Mouse (Mus musculus) embryonic fibroblast, embryonic 13.5 days (primary cell): Measurements from ENCODE around the gene Tlx3. TPM values are rescaled to one million over a fixed set of nuclear protein-coding genes. Genes with fewer than 3 reads are reported as not detected.

Experiments
- H3K27ac ChIP-seq: 2 replicates; pipeline ENCODE4 v1.5.1; 2012; ENCODE audit warnings: low read length, control low read depth, inconsistent platforms; ENCODE audit not compliant: insufficient read depth
- H3K4me1 ChIP-seq: 2 replicates; pipeline ENCODE4 v1.6.1; 2011; ENCODE audit warnings: low read length; ENCODE audit not compliant: control insufficient read depth, insufficient read depth
- H3K4me3 ChIP-seq: 2 replicates; pipeline ENCODE4 v1.5.1; 2011; ENCODE audit warnings: mild to moderate bottlenecking, control low read depth, low read length; ENCODE audit not compliant: insufficient read depth
- CTCF ChIP-seq: IDR thresholded peaks from 2 replicates; pipeline ENCODE4 v1.5.1; 2011; ENCODE audit warnings: mild to moderate bottlenecking, control low read depth, low read length, moderate library complexity, borderline replicate concordance; ENCODE audit not compliant: insufficient read depth
- POLR2A ChIP-seq: IDR thresholded peaks from 2 replicates; pipeline ENCODE4 v1.6.1; 2011; ENCODE audit warnings: low read depth, mild to moderate bottlenecking, control low read depth, low read length, moderate library complexity
- polyA plus RNA-seq: library from polyadenylated mRNA; stranded (reverse); fragments of >200 nt; gene quantifications from 2 replicates; pipeline ENCODE4 v1.2.4, GENCODE M21; 2011; ENCODE audit warnings: low read depth; ENCODE audit not compliant: missing spikeins, insufficient read length

The Tlx3 gene
- polyA plus RNA-seq, 1 experiment: not detected

DNA sequence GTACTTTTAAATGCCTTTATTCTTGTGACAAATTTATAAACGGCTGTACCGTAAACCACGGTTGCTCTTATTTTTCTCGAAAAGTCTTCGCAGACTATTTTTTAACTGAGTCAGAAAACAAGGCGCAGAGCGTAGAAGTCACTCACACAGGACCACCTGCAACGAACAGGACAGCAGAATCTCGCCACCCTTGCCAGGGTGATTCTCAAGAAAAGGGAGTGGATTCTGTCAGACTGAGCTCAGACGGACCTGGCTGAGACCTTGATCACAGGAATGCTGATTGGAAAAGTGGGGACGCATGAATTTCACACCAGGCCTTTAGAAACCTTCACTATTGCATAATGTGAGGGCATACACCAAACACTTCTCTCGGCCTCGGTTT, 6.3 kb downstream of the Tlx3 start:
- Histone ChIP-seq H3K4me3 (no peak overlapping the region), H3K27ac (no peak overlapping the region), H3K4me1 (no peaks in the 10 kb centered on the region)
- TF ChIP-seq CTCF (no peak), POLR2A (no peak)

DNA sequence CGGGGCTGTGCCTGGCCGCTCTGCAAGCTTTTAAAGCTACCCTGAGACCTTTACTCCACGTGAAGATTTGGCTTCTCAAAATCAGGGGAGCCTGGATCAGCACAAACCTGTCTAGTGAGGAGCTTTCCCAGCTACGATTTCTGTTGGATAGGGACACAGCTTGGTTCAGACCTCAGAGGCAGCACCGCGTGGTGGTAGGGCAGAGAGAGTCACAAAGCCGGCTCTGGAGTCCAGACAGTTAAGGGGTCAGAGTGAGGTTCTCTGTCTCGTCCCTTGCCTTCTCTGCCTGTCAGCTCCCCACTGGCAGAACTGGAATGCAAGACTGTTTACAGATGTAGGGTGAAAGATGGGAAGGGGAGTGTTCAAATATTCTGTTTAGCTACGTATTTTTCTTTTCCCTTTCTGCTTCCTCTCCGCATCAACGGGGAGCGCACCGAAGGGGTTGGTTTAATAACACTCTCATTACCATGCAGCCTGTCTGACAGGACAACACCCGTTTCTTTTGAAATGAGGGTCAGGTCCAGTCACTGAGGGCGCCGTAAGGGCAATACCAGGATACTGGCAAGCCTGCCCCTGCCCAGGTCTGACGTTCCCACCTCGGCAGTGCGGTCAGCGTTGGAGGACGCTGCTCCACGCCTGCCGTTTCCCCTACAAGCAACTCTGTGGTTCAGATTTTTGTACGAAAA, 6.8 kb downstream of the Tlx3 start:
- no peak overlapping the region for H3K4me3 ChIP-seq
- TF ChIP-seq POLR2A (no peak), CTCF (no peak)
- no peak overlapping the region for H3K27ac ChIP-seq
- no peaks in the 10 kb centered on the region for H3K4me1 ChIP-seq

DNA sequence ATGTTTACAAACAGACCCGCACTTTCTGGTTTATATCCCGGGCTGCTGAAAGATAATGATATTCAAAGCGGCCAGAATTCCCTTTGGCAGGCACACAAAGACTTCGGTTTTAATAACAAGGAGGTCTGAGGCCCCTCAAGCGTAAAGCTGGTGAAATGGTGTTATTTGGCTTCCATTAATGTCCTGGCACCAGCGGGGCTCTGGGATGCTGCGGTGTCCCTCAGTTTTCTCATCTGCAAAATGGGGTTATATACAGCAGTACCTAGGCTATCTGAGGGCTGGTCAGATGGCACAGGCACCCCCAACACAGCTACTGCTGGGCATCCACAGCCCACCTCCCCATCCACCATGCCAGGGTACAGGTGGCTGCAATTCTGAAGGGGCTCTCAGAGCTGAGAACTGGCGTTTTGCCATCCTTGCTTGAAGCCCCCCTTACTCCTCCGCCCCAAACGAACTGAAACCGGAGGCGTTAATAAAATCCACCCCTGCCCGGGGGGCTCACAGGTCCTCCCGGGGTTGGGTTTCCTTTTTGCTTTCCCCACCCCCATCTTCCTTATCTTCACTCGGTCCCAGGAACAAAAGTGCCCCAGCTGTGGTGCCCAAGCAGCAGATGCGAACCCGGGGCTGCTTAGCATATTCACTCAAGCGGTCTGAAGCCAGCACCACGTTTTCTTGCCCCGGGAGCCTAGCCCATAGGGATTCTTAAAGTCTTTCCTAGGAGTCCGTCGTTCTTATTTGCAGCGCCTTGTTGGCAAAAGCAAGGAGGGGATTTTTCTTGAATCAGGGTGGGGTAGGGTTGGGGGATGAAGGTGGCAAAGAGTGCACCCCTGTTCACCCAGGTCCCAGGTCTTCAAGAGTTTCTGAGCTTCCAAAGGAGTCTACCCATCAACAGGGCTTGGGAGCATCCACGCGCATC, 7.6 kb downstream of the Tlx3 start:
- Histone ChIP-seq H3K4me3 (no peak overlapping the region), H3K27ac (no peak overlapping the region), H3K4me1 (no peaks in the 10 kb centered on the region)
- TF ChIP-seq CTCF: no peak
- TF ChIP-seq POLR2A: no peak

DNA sequence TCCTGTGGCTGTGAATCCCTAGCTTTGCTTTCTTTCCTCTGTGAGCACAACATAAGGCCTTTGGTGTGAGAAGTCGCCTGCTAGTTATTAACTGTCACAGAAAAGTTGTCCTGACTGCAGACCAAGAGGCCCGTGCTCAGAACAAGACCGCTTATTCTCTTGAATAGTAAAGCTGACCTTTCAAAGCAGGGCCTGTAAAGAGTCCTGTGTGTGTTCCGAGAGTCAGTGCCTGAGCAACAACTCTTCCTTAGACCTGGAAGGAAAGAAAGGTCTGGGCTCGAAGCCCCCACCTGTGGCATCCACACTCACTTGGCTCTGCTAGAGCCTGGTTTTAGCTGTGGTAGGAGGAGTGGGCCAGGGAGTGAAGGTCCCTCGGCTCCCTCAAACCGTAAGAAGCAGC, 8.3 kb downstream of the Tlx3 start:
- H3K4me1 ChIP-seq: no peaks in the 10 kb centered on the region

DNA sequence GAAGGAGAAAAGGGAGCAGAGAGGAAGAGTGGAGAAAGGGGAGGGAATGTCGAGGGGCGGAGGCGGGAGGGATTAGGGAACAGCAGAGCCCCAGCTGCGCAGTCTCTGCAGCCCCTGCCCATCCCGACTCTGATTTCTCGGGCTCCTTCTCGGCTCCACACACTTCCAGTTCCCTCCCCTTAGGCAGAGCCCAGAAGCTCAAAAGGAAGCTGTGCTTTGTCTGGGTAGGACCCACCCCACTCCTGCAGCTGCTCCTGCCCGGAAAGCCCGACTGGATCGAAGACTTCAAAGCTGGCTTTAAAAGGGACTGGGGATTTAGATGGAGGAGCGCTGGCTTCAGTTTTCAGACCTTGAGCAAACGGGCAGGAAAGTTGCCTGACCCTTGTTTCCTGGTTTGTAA, 9.7 kb downstream of the Tlx3 start:
- no peak overlapping the region for H3K4me3 ChIP-seq
- H3K4me1 ChIP-seq: no peaks in the 10 kb centered on the region
- H3K27ac ChIP-seq: no peak overlapping the region
- TF ChIP-seq CTCF: no peak
- TF ChIP-seq POLR2A: no peak

More for the DNA sequence above, 8.3 kb downstream of the Tlx3 start:
- H3K4me3 ChIP-seq: no peak overlapping the region
- H3K27ac ChIP-seq: no peak overlapping the region
- TF ChIP-seq POLR2A (no peak), CTCF (no peak)

GRCm38 (mm10) chr11:33181804-33182203, 21.6 kb downstream of the Tlx3 start:
- Histone ChIP-seq H3K4me1 (no peaks in the 10 kb centered on the region), H3K27ac (no peak overlapping the region), H3K4me3 (no peak overlapping the region)
- TF ChIP-seq CTCF (no peak), POLR2A (no peak)

DNA sequence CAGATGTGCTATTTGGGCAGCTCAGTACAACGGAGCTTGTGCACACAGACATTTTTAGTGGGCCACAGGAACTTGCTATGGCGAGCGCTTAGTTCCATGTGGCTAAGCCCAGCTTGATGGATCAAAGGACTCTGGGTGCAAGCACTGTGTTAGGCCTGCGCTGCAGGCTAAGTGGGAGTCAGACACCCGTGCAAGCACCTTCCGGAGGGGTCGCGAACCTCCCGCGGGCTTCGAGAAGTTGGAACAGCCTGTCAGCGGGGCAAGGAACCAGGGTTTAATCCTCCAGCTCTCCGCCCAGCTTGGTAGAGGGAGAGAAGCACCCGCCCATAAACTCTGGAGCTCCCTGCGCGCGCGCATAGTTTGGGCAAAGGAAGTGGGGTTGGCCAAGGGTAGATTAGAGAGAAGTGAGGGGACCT, 22.7 kb downstream of the Tlx3 start:
- Histone ChIP-seq H3K27ac (no peak overlapping the region), H3K4me3 (no peak overlapping the region), H3K4me1 (no peaks in the 10 kb centered on the region)
- TF ChIP-seq POLR2A: no peak
- TF ChIP-seq CTCF: no peak

GRCm38 (mm10) chr11:33179802-33180201, 23.6 kb downstream of the Tlx3 start:
- no peak overlapping the region for H3K27ac ChIP-seq
- no peak overlapping the region for H3K4me3 ChIP-seq
- TF ChIP-seq POLR2A (no peak), CTCF (no peak)
- H3K4me1 ChIP-seq: no peaks in the 10 kb centered on the region

DNA sequence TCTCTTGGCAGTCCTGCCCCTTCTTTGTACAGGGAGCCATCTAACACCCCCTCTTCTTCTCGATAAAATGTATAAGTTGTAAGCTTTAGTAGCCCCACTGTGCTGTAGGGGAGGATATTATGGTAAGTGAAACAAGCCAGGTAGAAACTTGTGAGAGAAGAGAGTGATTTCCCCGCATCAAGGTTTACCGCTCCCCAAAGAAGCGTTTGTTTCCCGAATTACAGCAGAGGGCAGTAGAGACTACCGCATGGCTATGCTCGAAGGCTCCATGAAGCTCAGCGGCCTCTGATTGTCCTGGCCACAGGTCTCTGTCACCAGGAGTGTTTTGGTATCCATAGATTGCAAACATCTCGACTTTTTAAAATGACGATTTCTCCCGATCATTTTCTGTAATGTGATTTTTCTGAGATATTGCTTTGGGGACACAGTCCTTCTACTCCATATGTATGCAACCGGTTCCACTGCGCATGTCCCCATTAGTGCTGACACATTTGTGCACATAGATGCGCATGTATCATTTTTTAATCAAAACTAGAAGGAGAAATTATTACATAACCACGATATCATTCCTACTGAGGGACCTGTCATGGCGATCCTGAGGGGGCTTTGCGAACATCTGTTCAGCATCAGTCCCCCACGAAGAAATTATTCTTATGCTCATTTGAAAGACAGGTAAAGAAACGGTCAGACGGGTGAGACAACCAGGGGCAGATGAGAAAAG, 26.7 kb downstream of the Tlx3 start:
- peak; percentile 68 for TF ChIP-seq CTCF
- no peak for TF ChIP-seq POLR2A
- Histone ChIP-seq H3K4me1 (no peaks in the 10 kb centered on the region), H3K27ac (no peak overlapping the region), H3K4me3 (no peak overlapping the region)

DNA sequence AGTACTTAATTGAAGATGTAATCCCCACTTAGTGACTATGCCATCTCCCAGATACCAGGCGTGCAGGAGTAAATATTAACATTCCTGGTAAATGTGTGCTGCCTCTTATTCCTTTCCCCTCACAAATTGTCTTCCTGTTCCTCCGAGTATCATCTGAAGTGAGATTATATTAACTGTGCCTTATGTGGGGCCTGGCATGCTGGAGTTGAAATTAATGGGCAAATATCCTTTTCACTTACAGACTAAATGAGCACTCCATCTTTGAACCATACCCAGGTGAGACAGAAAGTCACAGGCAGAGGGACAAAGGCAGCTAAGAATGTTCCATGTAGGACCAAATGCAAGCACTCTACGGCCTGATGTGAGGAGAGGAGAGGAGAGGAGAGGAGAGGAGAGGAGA, 27.6 kb downstream of the Tlx3 start:
- H3K27ac ChIP-seq: no peak overlapping the region
- H3K4me3 ChIP-seq: no peak overlapping the region
- TF ChIP-seq CTCF: no peak
- no peak for TF ChIP-seq POLR2A
- H3K4me1 ChIP-seq: no peaks in the 10 kb centered on the region
